Mouse (Mus musculus): ENCODE results near the gene Epb41l2. TPM values are rescaled to one million over a fixed set of nuclear protein-coding genes. Genes with fewer than 3 reads are reported as not detected.

Gene Epb41l2
- polyA plus RNA-seq (2015; fragmentation: Nextera tagmentation; extraction: Ambion mirVana) = 31.1 and 35.1 TPM in 2 replicates

DNA sequence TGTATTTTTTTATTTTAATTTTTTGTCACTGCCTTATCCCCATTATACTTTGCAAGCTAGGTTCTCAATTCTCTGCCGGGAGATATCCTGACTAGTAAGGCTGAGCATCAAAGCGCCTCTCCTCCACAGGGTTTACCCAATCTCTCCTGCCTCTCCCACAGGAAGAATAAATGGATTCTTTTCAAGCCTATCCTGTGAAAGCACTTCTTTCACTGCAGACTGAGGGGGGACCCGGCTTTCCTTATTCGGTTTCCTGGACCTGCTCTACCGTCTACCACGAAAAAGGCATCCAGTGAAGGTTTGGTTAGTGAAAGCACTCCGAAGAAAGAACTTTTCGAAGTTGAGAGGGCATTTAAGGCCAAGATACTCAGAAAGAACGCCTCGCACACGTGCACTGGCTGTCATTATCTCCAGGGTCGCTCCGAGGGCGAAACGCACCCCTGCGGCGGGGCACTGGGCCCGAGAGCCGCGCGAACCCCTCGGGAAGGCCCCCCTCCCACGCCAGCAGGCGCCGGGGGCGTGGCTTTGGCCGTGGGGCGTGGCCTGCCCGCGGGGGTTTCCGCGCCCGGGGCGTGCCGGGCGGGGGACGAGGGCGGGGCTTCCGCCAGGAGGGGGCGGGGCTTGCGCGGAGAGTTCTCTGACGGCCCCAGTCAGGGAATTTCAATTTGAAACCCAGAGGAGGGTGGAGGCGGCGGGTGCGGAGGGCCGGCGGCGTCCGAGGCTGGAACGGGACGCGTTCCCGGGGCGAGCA is at the start of gene Epb41l2:
Epb41l2 (plus strand) TSS at position 591 of the 751 bp plus-strand sequence.

DNA sequence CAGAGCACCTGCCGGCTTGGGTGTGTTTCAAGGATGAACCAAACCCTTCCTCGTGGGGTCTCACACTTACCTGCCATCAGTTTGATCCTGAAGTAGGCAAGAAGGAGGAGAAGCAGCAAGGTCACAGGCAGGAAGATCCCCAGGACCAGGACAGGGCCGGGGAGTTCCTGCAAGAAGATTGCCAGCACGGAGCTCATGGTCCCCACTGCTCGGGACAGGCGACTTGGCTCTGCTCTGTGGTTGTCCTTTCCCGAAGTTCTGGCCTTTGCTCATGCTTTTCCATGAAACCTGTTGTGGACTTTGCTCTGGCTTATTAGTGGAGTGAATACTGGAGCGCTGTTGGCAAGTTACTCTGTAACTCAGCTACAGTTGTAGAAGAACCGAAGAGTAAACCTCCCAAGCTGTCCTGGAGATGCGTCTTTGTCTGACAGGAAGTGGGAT is 176.3 kb downstream of the Epb41l2 start, which contains the start of gene Smlr1:
Smlr1 (minus strand) TSS at position 377 of the 441 bp plus-strand sequence.

Other genes with a start within 250 kb of the Epb41l2 start
- gene Akap7, start 51.9 kb upstream of the Epb41l2 start, polyA plus RNA-seq (2015; fragmentation: Nextera tagmentation; extraction: Ambion mirVana) = 57.6 and 59.4 TPM in 2 replicates
- gene Smlr1, start 176.5 kb downstream of the Epb41l2 start, polyA plus RNA-seq (2015; fragmentation: Nextera tagmentation; extraction: Ambion mirVana) = 2.0 and 2.7 TPM in 2 replicates